Mouse (Mus musculus) right cerebral cortex, postnatal 10 days (tissue): Measurements from ENCODE around the gene BC017158.
"Not testable (repeated sequence)": the region's sequence is repeated elsewhere in the genome, so short reads cannot be mapped to it uniquely, and the experiment has no call there.

Experiments used
- DNase-seq, 2 experiments: peaks; one replicate each; pipeline ENCODE4 v3.0.0; 2021; ENCODE audit warnings: low spot score in 2 of 2

The BC017158 gene

DNA sequence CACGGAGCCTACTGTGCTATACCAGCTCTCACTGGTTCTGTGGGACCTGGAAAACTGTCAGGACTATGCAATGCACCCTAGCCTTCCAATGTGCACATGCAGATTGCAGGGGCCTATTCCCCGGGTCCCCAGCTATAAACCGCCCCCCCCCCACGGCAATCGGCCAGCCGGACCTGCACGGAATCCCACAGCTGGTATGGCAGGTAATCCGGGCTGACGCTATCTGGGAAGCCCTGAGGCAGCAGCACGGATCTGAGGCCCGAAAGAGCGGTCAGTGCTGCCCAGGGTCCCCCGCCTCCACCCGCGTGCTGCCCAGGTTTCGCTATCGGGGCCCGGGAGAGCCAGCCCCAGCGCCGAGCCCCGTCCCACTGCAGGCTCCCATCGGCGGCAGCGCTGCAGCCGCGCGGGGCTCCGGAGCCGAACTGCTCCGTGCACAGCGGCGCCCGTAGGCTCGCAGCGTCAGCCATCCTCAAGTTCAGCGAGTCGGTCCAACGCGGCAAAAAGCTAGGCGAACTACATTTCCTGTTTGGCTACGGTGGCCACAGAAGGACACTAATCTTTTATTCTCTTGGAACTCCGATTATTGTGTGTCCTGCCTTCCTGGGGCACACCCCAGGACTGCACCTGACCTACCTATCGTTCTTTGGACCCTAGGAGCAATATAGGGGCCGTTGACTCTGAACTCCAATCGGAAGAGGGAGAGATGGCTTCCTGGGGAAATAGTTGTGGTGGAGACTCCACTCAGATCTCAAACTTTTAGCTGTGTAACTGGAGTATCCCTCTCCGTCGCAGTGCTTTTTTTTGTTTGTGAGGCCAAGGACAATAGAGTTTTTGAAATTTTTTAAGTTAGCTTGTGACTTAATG lies at the start of gene BC017158:
TSS of gene BC017158 (minus strand) at position 554 of the 864 bp plus-strand sequence.
- DNase-seq, result peak; percentile 74 to 75

DNA sequence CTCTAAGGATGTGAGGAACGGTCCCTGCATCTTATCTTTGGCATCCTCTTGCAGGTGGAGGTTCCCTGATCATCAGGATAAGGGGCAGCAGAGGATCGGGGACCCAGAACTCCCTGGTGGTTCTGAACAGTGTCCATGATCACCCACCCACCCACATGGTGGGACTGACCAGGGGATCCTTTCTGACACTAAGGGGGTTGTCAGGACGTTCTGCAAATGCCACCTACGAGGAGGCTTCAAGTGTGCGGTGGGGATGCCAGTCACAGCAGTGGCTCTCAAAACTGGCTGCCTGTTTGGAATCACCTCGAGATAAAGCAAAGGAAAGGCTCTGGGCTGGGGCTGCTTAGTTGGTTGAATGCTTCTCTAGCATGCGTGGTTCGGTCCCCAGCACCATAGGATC lies 49.0 kb upstream of the BC017158 start:
- DNase-seq, result peak in 1 of 2 experiments; percentile 17

DNA sequence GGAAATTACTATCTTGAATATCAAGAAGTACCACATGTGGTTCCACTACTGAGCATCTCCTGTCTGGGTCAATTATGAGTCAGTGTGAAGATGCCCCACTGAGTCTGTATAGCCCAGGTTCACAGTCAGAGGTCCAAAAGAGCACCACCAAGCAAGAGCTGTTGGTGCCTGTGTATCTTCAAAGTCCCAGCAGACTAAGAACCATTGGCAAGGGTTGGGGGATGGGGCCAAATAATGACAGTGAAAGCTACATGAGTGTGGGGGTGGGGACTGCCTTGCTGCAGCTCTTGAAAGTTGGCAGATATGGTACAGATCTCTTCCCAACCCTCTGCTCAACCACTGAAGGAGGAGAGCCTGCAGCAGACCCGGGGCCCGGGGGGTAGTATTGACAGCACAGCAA lies 48.6 kb upstream of the BC017158 start:
- peak in 1 of 2 experiments; percentile 24 for DNase-seq

GRCm38 (mm10) chr7:128345691-128346090 lies 47.7 kb upstream of the BC017158 start:
- DNase-seq, result no peak

- DNase-seq, result peak; percentile 51 to 70
Observed at GRCm38 (mm10) chr7:128344928-128345653, 47.1 kb upstream of the BC017158 start.

GRCm38 (mm10) chr7:128344488-128344887 lies 46.5 kb upstream of the BC017158 start:
- DNase-seq, result no peak

DNA sequence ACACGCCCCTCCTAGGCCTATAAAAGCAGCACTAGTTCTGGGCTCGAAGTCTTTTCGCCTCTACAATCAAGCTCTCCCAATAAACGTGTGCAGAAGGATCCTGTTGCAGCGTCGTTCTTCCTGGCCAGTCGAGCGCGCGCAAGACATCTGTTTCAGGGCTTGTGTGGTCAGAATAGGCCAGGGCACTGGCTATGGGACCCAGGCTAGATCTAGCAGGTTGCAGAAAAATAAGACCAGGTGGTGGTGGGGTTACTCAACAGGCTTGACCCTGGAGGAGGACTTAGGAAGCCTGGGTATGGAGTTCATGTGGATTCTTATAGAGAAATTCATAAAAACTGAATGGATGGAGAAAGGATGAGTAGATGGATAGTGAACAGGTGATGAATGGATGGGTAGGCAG lies 44.7 kb upstream of the BC017158 start:
- DNase-seq, result not testable (repeated sequence)

DNA sequence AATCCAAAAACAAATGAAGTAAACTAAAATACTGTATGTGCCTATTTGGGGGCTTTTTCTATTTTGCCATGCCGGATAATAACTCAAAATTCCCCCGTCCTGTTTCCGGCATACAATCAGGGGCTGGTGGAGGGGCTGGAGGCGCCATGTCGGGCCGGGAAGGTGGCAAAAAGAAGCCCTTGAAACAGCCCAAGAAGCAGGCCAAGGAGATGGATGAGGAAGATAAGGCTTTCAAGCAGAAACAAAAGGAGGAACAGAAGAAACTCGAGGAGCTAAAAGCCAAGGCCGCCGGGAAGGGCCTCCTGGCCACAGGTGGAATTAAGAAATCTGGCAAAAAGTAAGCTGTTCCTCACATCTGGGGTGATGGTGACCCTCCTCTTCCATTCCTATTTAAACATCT lies 42.4 kb upstream of the BC017158 start:
- not testable (repeated sequence) for DNase-seq

GRCm38 (mm10) chr7:128332896-128333295 lies 34.9 kb upstream of the BC017158 start:
- peak in 1 of 2 experiments; percentile 30 for DNase-seq

GRCm38 (mm10) chr7:128330981-128331380 lies 33.0 kb upstream of the BC017158 start:
- DNase-seq, result peak in 1 of 2 experiments; percentile 11

GRCm38 (mm10) chr7:128324977-128325376 lies 27.0 kb upstream of the BC017158 start:
- no peak for DNase-seq

- DNase-seq, result peak in 1 of 2 experiments; percentile 13
Observed at GRCm38 (mm10) chr7:128321260-128321659, 23.3 kb upstream of the BC017158 start.

DNA sequence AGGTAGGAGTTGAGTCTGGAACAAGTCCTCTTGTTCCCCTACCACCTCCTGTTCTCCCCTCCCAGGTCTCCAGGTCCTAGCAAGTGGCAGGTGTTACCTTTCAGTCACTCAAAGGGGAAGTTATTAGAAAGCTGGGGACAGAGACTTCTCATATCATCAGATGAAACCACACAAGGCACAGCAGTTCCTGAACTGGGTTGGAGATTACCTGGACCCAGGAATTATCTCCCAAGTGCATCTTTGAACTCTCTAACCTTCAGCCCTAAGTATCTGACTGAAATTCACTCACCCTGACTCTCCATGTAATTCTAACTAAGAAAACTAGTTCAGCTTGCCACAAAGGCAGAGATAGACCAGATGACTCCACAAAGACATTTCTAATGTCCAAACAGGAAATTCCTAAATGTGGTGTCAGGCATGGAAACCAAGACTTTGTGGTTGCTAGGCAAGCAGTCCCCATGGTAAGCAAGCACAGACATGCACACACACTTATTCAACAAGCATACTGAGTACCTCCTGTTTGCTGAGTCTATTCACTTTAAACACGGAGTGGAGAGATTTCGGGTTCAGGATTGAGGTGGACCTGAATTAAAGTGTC lies 22.3 kb upstream of the BC017158 start:
- peak in 1 of 2 experiments; percentile 15 for DNase-seq

- DNase-seq, result no peak
Observed at GRCm38 (mm10) chr7:128319140-128319539, 21.2 kb upstream of the BC017158 start.

DNA sequence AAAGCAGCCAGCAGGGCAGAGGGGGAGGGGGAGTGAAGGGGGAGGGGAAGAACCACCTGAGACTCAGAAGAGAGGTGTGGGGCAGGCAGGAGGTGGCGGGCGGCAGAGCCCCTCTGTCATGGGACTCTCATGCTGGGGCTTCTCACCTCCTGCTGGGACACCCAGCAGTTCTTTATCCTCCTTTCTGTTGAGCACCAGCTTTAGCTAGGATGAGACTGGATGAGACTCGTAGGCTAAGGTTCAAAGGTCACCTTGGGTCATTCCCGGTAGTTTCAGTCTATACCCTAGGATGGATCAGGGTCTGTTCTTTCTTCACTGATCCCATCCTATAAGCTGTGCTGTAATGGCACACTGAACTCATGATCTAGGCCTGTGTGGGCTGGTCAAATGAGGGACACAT lies 19.0 kb upstream of the BC017158 start:
- DNase-seq, result no peak

DNA sequence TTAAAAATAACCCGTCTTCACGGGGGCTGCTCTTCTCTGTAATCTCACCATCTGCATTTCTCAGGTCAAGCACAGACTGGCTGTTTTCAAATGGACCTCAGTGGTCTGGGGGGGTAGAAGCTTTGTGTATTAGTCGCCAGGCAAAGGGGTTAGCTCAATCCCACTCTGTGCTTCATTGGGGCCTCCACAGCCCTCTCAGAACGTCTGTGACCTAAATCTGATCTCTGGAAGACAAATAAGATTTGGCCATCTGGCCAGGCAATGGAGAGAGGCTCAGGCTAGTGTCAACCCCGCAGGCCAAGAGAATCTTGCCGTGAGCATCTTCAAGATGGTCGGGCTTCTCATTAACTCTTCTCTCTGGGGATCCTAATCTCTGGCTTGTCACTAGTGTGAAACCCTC lies 16.5 kb upstream of the BC017158 start:
- no peak for DNase-seq

DNA sequence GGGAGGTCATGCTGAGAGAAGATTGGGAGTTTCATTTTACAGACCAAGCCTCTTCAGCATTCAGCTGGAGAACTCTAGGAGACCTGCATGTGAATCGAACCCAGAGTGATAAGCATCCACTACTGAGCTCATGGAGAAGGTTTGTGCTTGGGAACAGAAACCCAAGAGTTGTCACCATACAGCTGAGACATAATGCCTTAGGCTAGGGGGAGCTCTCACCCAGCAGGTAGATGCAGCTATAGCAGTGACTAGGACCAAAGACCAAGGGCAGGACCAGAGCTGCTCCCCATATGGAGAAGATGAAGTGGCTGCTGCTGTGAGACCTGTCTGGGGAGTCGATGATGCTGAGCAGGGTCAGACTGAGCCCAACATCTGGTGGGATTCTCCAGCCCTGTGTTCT lies 15.6 kb upstream of the BC017158 start:
- DNase-seq, result no peak

GRCm38 (mm10) chr7:128312375-128313059 lies 14.5 kb upstream of the BC017158 start:
- DNase-seq, result no peak

- no peak for DNase-seq
Observed at GRCm38 (mm10) chr7:128311811-128312210, 13.8 kb upstream of the BC017158 start.

DNA sequence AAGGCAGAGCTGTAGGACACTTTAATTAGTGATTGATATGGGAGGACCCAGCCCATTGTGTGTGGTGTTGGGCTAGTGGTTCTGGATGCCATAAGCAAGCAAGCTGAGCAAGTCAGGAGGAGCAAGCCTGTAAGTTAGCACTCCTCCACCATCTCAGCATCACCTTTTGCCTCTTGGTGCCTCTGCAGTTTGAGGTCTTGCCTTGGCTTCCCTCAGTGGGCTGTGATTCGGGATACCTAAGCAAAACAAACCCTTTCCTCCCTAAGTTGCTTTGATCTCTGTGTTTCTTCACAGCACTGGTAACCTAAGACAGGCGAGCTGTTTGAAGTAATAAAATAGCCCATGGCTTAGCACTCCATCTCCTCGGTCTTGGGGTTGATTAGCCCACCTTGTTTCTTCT lies 13.3 kb upstream of the BC017158 start:
- DNase-seq, result no peak

- no peak for DNase-seq
Observed at GRCm38 (mm10) chr7:128310229-128310688, 12.3 kb upstream of the BC017158 start.

DNA sequence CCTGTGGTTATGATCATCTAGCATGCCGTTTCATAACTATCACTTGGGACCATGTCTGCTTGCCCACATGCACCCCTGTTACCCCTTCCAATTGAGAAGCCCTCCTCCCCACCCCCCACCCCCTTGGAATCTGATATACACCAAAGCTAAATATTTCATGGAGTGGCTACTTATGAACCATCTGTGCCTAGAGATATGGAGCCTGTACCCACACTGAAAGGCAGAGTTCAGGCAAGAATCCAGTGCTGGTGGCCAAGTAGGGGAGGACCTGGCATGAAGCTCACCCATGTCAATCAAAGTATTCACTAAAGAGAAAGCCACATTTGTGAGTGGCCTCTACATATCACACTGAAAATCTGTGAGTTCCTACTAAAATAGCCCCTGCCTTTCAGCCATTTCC lies 11.8 kb upstream of the BC017158 start:
- no peak for DNase-seq
